Mouse (Mus musculus): ENCODE data around the gene Ssbp2. TPM values are rescaled to one million over a fixed set of nuclear protein-coding genes. Genes with fewer than 3 reads are reported as not detected.

Gene Ssbp2
- polyA plus RNA-seq, 1 experiment from 2014 or later: 97.9 TPM

- Histone ChIP-seq H3K4me2 (no peak overlapping the region), H3K27me3 (no peaks in the 10 kb centered on the region), H3K9me3 (no peaks in the 10 kb centered on the region), H3K27ac (no peak overlapping the region), H3K4me3 (no peak overlapping the region), H3K36me3 (no peaks in the 10 kb centered on the region), H3K4me1 (no peaks in the 10 kb centered on the region), H3K9ac (no peak overlapping the region)
- no peak for ATAC-seq (ENCODE audit: borderline replicate concordance, extremely low read depth, low FRiP score, low TSS enrichment)
- whole genome bisulfite sequencing: 63% methylated on average over 8 of the region's 8 CpGs
Observed at GRCm38 (mm10) chr13:91723108-91723735, 263.1 kb downstream of the Ssbp2 start.

- Histone ChIP-seq H3K9ac (no peak overlapping the region), H3K36me3 (no peaks in the 10 kb centered on the region), H3K4me3 (no peak overlapping the region), H3K4me1 (no peaks in the 10 kb centered on the region), H3K27ac (no peak overlapping the region), H3K27me3 (no peaks in the 10 kb centered on the region), H3K4me2 (no peak overlapping the region), H3K9me3 (no peaks in the 10 kb centered on the region)
- 69% methylated on average over 7 of the region's 7 CpGs for WGBS
- no peak for ATAC-seq (ENCODE audit: borderline replicate concordance, extremely low read depth, low FRiP score, low TSS enrichment)
Observed at GRCm38 (mm10) chr13:91723736-91724119, 263.6 kb downstream of the Ssbp2 start.

- no peak overlapping the region for H3K9ac ChIP-seq
- ATAC-seq (ENCODE audit: borderline replicate concordance, extremely low read depth, low FRiP score, low TSS enrichment): no peak
- no peak overlapping the region for H3K4me2 ChIP-seq
- H3K27me3 ChIP-seq: no peaks in the 10 kb centered on the region
- no peaks in the 10 kb centered on the region for H3K4me1 ChIP-seq
- no peaks in the 10 kb centered on the region for H3K36me3 ChIP-seq
- no peak overlapping the region for H3K27ac ChIP-seq
- no peaks in the 10 kb centered on the region for H3K9me3 ChIP-seq
- WGBS: 66% methylated on average over 3 of the region's 3 CpGs
- H3K4me3 ChIP-seq: no peak overlapping the region
Observed at GRCm38 (mm10) chr13:91724211-91724610, 264.1 kb downstream of the Ssbp2 start.

- Histone ChIP-seq H3K36me3 (no peaks in the 10 kb centered on the region), H3K27me3 (no peaks in the 10 kb centered on the region), H3K4me2 (no peak overlapping the region), H3K27ac (no peak overlapping the region), H3K4me3 (no peak overlapping the region), H3K9ac (no peak overlapping the region), H3K9me3 (no peaks in the 10 kb centered on the region), H3K4me1 (no peaks in the 10 kb centered on the region)
- no peak for ATAC-seq (ENCODE audit: borderline replicate concordance, extremely low read depth, low FRiP score, low TSS enrichment)
- 67% methylated on average over 3 of the region's 3 CpGs for WGBS
Observed at GRCm38 (mm10) chr13:91725130-91725529, 265.0 kb downstream of the Ssbp2 start.

- no peak overlapping the region for H3K4me2 ChIP-seq
- no peaks in the 10 kb centered on the region for H3K27me3 ChIP-seq
- no peaks in the 10 kb centered on the region for H3K36me3 ChIP-seq
- no peaks in the 10 kb centered on the region for H3K9me3 ChIP-seq
- no peaks in the 10 kb centered on the region for H3K4me1 ChIP-seq
- H3K9ac ChIP-seq: no peak overlapping the region
- H3K4me3 ChIP-seq: no peak overlapping the region
- no peak for ATAC-seq (ENCODE audit: borderline replicate concordance, extremely low read depth, low FRiP score, low TSS enrichment)
- H3K27ac ChIP-seq: no peak overlapping the region
Observed at GRCm38 (mm10) chr13:91727899-91728298, 267.8 kb downstream of the Ssbp2 start.

- Histone ChIP-seq H3K9me3 (no peaks in the 10 kb centered on the region), H3K4me1 (peaks cover 9% of the 10 kb centered on the region; the same call in 1 of the 2 replicates), H3K9ac (no peak overlapping the region), H3K4me3 (no peak overlapping the region), H3K27ac (no peak overlapping the region), H3K4me2 (no peak overlapping the region), H3K36me3 (no peaks in the 10 kb centered on the region), H3K27me3 (peaks cover 8% of the 10 kb centered on the region; the same call in 1 of the 2 replicates)
- no peak for ATAC-seq (ENCODE audit: borderline replicate concordance, extremely low read depth, low FRiP score, low TSS enrichment)
- 83% methylated on average over 1 of the region's 1 CpGs for WGBS
Observed at GRCm38 (mm10) chr13:91737191-91737590, 277.1 kb downstream of the Ssbp2 start.

- ATAC-seq (ENCODE audit: borderline replicate concordance, extremely low read depth, low FRiP score, low TSS enrichment): no peak
- H3K4me3 ChIP-seq: peak overlapping the region; percentile 40
- no peak overlapping the region for H3K9ac ChIP-seq
- H3K27me3 ChIP-seq: peaks cover 8% of the 10 kb centered on the region; the same call in 1 of the 2 replicates
- H3K4me2 ChIP-seq: peak overlapping the region; percentile 85
- no peaks in the 10 kb centered on the region for H3K9me3 ChIP-seq
- no peaks in the 10 kb centered on the region for H3K36me3 ChIP-seq
- H3K27ac ChIP-seq: no peak overlapping the region
- H3K4me1 ChIP-seq: peaks cover 9% of the 10 kb centered on the region; the same call in 1 of the 2 replicates
- WGBS: 52% methylated on average over 6 of the region's 6 CpGs
Observed at GRCm38 (mm10) chr13:91740851-91741250, 280.8 kb downstream of the Ssbp2 start.

- Histone ChIP-seq H3K4me1 (peaks cover 9% of the 10 kb centered on the region; the same call in 1 of the 2 replicates), H3K27me3 (peaks cover 8% of the 10 kb centered on the region; the same call in 1 of the 2 replicates), H3K36me3 (no peaks in the 10 kb centered on the region), H3K4me3 (peak within 1 kb of the TSS; percentile 40), H3K4me2 (peak within 1 kb of the TSS; percentile 85), H3K27ac (no peak within 1 kb of the TSS), H3K9me3 (no peaks in the 10 kb centered on the region), H3K9ac (peak within 1 kb of the TSS; percentile 37)
- 6% methylated on average over 45 of the region's 45 CpGs for WGBS
- no peak for ATAC-seq (ENCODE audit: borderline replicate concordance, extremely low read depth, low FRiP score, low TSS enrichment)
Observed at GRCm38 (mm10) chr13:91741280-91742047, 281.4 kb downstream of the Ssbp2 start, which contains the start of gene Acot12. Acot12 (plus strand) TSS chr13:91741512.

- Histone ChIP-seq H3K4me1 (peaks cover 9% of the 10 kb centered on the region; the same call in 1 of the 2 replicates), H3K9ac (no peak overlapping the region), H3K27ac (no peak overlapping the region), H3K9me3 (no peaks in the 10 kb centered on the region), H3K4me2 (no peak overlapping the region), H3K27me3 (peaks cover 8% of the 10 kb centered on the region; the same call in 1 of the 2 replicates), H3K36me3 (no peaks in the 10 kb centered on the region), H3K4me3 (no peak overlapping the region)
- WGBS: 89% methylated on average over 3 of the region's 3 CpGs
- no peak for ATAC-seq (ENCODE audit: borderline replicate concordance, extremely low read depth, low FRiP score, low TSS enrichment)
Observed at GRCm38 (mm10) chr13:91743180-91743579, 283.1 kb downstream of the Ssbp2 start.

- 71% methylated on average over 5 of the region's 5 CpGs for WGBS
- no peaks in the 10 kb centered on the region for H3K9me3 ChIP-seq
- peaks cover 5% of the 10 kb centered on the region; the same call in 1 of the 2 replicates for H3K4me1 ChIP-seq
Observed at GRCm38 (mm10) chr13:91746470-91746869, 286.4 kb downstream of the Ssbp2 start.

GRCm38 (mm10) chr13:91748401-91748800, 288.3 kb downstream of the Ssbp2 start:
- Histone ChIP-seq H3K36me3 (no peaks in the 10 kb centered on the region), H3K27me3 (no peaks in the 10 kb centered on the region), H3K9me3 (no peaks in the 10 kb centered on the region), H3K4me1 (no peaks in the 10 kb centered on the region), H3K27ac (no peak overlapping the region), H3K4me2 (no peak overlapping the region), H3K9ac (no peak overlapping the region), H3K4me3 (no peak overlapping the region)
- no peak for ATAC-seq (ENCODE audit: borderline replicate concordance, extremely low read depth, low FRiP score, low TSS enrichment)
- WGBS: 85% methylated on average over 2 of the region's 2 CpGs

More at GRCm38 (mm10) chr13:91746470-91746869, 286.4 kb downstream of the Ssbp2 start:
- Histone ChIP-seq H3K27ac (no peak overlapping the region), H3K4me2 (no peak overlapping the region), H3K36me3 (no peaks in the 10 kb centered on the region), H3K4me3 (no peak overlapping the region), H3K9ac (no peak overlapping the region), H3K27me3 (no peaks in the 10 kb centered on the region; the same call in 1 of the 2 replicates)
- ATAC-seq (ENCODE audit: borderline replicate concordance, extremely low read depth, low FRiP score, low TSS enrichment): no peak

- Histone ChIP-seq H3K9me3 (no peaks in the 10 kb centered on the region), H3K36me3 (no peaks in the 10 kb centered on the region), H3K4me3 (no peak overlapping the region), H3K27ac (no peak overlapping the region), H3K9ac (no peak overlapping the region), H3K4me2 (no peak overlapping the region), H3K4me1 (no peaks in the 10 kb centered on the region), H3K27me3 (no peaks in the 10 kb centered on the region)
- no peak for ATAC-seq (ENCODE audit: borderline replicate concordance, extremely low read depth, low FRiP score, low TSS enrichment)
- WGBS: 61% methylated on average over 4 of the region's 4 CpGs
Observed at GRCm38 (mm10) chr13:91749981-91750380, 289.9 kb downstream of the Ssbp2 start.
